Mouse (Mus musculus) erythroid progenitor cell, adult 5-6 weeks (primary cell): ENCODE measurements around the gene Zfp386. TPM values are rescaled to one million over a fixed set of nuclear protein-coding genes. Genes with fewer than 3 reads are reported as not detected.

Source experiments
- ATAC-seq: replicated peaks from 2 replicates; pipeline ENCODE4 v1.8.0; 2016; ENCODE audit warnings: moderate number of reproducible peaks, mild to moderate bottlenecking, moderate TSS enrichment, inconsistent platforms; ENCODE audit not compliant: poor library complexity, low FRiP score, severe bottlenecking
- total RNA-seq, 2 experiments: library from RNA; stranded (forward) in 1 of 2; stranded (reverse) in 1 of 2; fragments of 150-400 nt in 1 of 2; fragments of 186-747, 209-891 nt in 1 of 2; gene quantifications; 2 replicates each; pipeline versions ENCODE4 v1.2.3 to v1.2.4; 2015 to 2017; ENCODE audit warnings: low replicate concordance in 2 of 2

Gene Zfp386
- total RNA-seq, 2 experiments from 2014 or later: 0.61 to 6.7 TPM

DNA sequence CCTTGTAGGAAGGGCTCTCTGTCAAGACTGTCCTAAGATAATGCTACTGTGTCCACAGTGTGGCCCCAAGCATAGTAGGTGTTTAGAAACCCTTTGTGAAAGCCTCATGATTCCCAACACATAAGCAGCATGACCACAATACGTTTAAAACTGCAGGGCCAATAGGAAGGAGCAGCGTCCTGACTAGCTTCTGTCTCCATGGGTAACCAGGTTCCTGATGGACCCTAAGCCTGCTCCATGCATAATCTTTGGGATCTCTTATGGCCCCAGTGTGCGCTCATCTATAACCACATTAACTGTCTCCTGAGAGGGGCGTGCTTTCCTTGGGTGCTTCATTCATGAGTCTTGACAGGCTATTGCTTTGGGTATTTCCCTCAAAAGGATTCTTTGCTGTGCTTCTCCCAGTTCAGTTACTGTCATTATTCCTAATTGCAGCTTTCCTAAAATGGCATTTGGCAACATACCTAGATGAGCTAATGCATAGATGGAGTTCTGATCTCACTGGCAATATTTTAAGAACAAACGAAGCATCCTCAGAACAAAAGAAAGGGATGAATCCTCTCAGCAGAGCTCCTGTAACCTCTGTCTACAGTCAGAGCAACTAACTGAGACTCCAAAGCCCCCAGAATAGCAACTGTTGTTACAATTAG lies 39.6 kb downstream of the Zfp386 start:
- no peak for ATAC-seq

GRCm38 (mm10) chr12:116089836-116090235 lies 42.3 kb downstream of the Zfp386 start:
- ATAC-seq: no peak

DNA sequence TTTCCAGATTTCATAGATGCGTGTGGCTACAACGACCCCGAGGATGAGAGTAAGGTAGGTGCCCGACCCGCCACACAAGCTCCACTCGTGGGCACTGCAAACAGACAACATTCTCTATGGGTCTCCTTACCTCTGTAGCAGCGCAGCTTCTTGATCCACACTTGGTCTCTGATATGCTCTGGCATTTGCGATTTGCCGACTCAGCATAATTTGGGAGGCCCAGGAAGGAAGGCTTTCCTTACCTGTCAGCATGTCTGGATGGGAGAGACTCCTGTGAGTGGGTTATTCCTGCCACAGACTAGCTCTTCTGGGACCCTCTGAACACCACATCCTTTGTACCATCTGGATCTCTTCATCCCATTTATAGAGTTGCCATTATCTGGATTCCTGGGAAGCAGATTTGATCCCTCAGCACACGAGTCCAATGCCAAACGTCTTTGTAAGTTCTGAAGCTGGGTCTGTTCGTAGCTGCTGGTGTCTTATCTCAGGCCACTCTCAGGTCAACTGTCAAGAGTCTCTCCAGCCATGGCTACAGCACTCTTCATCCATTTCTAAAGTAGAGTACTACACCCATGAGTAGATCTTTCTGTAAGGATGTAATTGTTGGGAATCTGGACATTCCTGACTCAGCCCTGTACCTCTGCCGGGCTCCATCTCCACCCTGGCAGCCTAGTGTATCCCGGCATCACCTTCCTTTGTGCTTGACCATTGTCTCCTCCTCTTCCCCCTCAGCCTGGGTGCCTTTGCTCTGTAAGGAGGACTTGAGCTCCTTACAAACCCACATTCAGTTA lies 47.4 kb downstream of the Zfp386 start:
- no peak for ATAC-seq

- ATAC-seq: no peak
Measured at GRCm38 (mm10) chr12:116096361-116096904, 48.9 kb downstream of the Zfp386 start.

- no peak for ATAC-seq
Measured at GRCm38 (mm10) chr12:116097166-116097565, 49.6 kb downstream of the Zfp386 start.

GRCm38 (mm10) chr12:116101945-116102344 lies 54.4 kb downstream of the Zfp386 start:
- no peak for ATAC-seq

GRCm38 (mm10) chr12:116109451-116110353 lies 62.2 kb downstream of the Zfp386 start:
- ATAC-seq: no peak

- ATAC-seq: no peak
Measured at GRCm38 (mm10) chr12:116111007-116111694, 63.6 kb downstream of the Zfp386 start.

Other genes starting within 250 kb of the Zfp386 start
- not detected in 2 replicates for gene Vipr2, start 30.0 kb downstream of the Zfp386 start, total RNA-seq (2015; ENCODE audit: low replicate concordance)
- not detected in 2 replicates for gene Vipr2, start 30.0 kb downstream of the Zfp386 start, total RNA-seq (2017; ENCODE audit: low replicate concordance)
- 5.0 and 6.8 TPM in 2 replicates for gene Wdr60, start 215.3 kb downstream of the Zfp386 start, total RNA-seq (2015; ENCODE audit: low replicate concordance)
- gene Wdr60, start 215.3 kb downstream of the Zfp386 start, total RNA-seq (2017; ENCODE audit: low replicate concordance): 1.9 and 2.6 TPM in 2 replicates
- not detected in 2 replicates for gene Gm11027, start 227.7 kb downstream of the Zfp386 start, total RNA-seq (2015; ENCODE audit: low replicate concordance)
- not detected in 2 replicates for gene Gm11027, start 227.7 kb downstream of the Zfp386 start, total RNA-seq (2017; ENCODE audit: low replicate concordance)
- 120 and 140 TPM in 2 replicates for gene Esyt2, start 233.5 kb downstream of the Zfp386 start, total RNA-seq (2015; ENCODE audit: low replicate concordance)
- gene Esyt2, start 233.5 kb downstream of the Zfp386 start, total RNA-seq (2017; ENCODE audit: low replicate concordance): 117 and 161 TPM in 2 replicates